Mouse (Mus musculus): ENCODE data around the gene Tmem203. TPM values are rescaled to one million over a fixed set of nuclear protein-coding genes. Genes with fewer than 3 reads are reported as not detected.

The Tmem203 gene
- total and polyA plus RNA-seq, 2 experiments = 14.5 to 43.7 TPM

DNA sequence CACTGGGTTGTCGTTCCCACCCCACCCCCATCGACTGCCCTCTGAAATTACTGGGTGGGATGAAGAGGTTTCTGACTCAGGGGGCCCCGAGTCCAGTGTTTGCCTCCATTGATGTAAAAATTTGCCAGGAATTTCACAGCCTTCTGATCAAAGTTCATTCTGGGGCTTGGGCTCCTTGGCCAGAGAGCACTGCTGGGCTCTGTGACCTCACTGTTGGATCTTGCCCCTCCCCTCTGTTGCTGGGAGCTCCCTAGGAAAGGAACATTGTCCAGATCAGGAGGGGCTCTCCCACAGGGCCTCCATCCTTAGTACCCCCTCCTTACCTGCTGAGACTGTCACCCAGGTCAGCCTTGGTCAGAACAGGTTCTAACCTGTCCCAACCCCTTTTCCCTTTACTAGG is 40.8 kb upstream of the Tmem203 start, which contains the start of gene Stpg3:
Stpg3 (minus strand) TSS at position 194 of the 400 bp plus-strand sequence.
- Histone ChIP-seq H3K27ac (replicated peaks; ENCODE audit: insufficient read depth, low read depth, low read length) (no peak within 1 kb of the TSS), H3K9ac (ENCODE audit: low read depth, low read length) (no peak within 1 kb of the TSS), H3K27me3 (ENCODE audit: control insufficient read depth, insufficient read depth, low read length) (no peaks in the 10 kb centered on the region), H3K36me3 (ENCODE audit: control insufficient read depth, insufficient read depth, low read length) (no peaks in the 10 kb centered on the region), H3K79me2 (ENCODE audit: control insufficient read depth, insufficient read depth, low read length) (peaks cover 16% of the 10 kb centered on the region; the same call in 1 of the 2 replicates), H3K4me3 (ENCODE audit: insufficient read depth, low read depth, low read length) (no peak within 1 kb of the TSS), H3K4me1 (ENCODE audit: control insufficient read depth, insufficient read depth, low read length) (peaks cover 10% of the 10 kb centered on the region)
- TF ChIP-seq CTCF (IDR thresholded peaks at IDR 0.05; ENCODE audit: low read depth, low read length) (no peak), POLR2A (IDR thresholded peaks at IDR 0.05; ENCODE audit: extremely low read depth, insufficient read depth, low read length) (no peak)
- 66% methylated on average over 3 of the region's 3 CpGs for WGBS
- DNase-seq (ENCODE audit: extremely low read depth, low read depth, low spot score) = no peak

GRCm38 (mm10) chr2:25217666-25218065 is 37.6 kb upstream of the Tmem203 start:
- DNase-seq (ENCODE audit: extremely low read depth, low read depth, low spot score) = no peak
- no peak for TF ChIP-seq CTCF (IDR thresholded peaks at IDR 0.05; ENCODE audit: low read depth, low read length)
- no peak for TF ChIP-seq POLR2A (IDR thresholded peaks at IDR 0.05; ENCODE audit: extremely low read depth, insufficient read depth, low read length)
- Histone ChIP-seq H3K27ac (replicated peaks; ENCODE audit: insufficient read depth, low read depth, low read length) (no peak overlapping the region), H3K4me1 (ENCODE audit: control insufficient read depth, insufficient read depth, low read length) (no peaks in the 10 kb centered on the region), H3K9ac (ENCODE audit: low read depth, low read length) (no peak overlapping the region), H3K79me2 (ENCODE audit: control insufficient read depth, insufficient read depth, low read length) (no peaks in the 10 kb centered on the region), H3K4me3 (ENCODE audit: insufficient read depth, low read depth, low read length) (no peak overlapping the region), H3K36me3 (ENCODE audit: control insufficient read depth, insufficient read depth, low read length) (no peaks in the 10 kb centered on the region; the same call in 1 of the 2 replicates), H3K27me3 (ENCODE audit: control insufficient read depth, insufficient read depth, low read length) (no peaks in the 10 kb centered on the region)
- WGBS = 70% methylated on average over 2 of the region's 2 CpGs

- no peak for DNase-seq (ENCODE audit: extremely low read depth, low read depth, low spot score)
- TF ChIP-seq CTCF (IDR thresholded peaks at IDR 0.05; ENCODE audit: low read depth, low read length) (no peak), POLR2A (IDR thresholded peaks at IDR 0.05; ENCODE audit: extremely low read depth, insufficient read depth, low read length) (no peak)
- H3K9ac ChIP-seq (ENCODE audit: low read depth, low read length) = no peak within 1 kb of the TSS
Observed at GRCm38 (mm10) chr2:25218445-25218844, 36.8 kb upstream of the Tmem203 start, which contains the start of gene Fam166a. Fam166a (plus strand) TSS chr2:25218745.

GRCm38 (mm10) chr2:25221331-25221772 is 33.9 kb upstream of the Tmem203 start:
- Histone ChIP-seq H3K79me2 (ENCODE audit: control insufficient read depth, insufficient read depth, low read length) (no peaks in the 10 kb centered on the region; the same call in 1 of the 2 replicates), H3K9ac (ENCODE audit: low read depth, low read length) (no peak overlapping the region), H3K4me3 (ENCODE audit: insufficient read depth, low read depth, low read length) (no peak overlapping the region), H3K27ac (replicated peaks; ENCODE audit: insufficient read depth, low read depth, low read length) (no peak overlapping the region), H3K4me1 (ENCODE audit: control insufficient read depth, insufficient read depth, low read length) (no peaks in the 10 kb centered on the region), H3K27me3 (ENCODE audit: control insufficient read depth, insufficient read depth, low read length) (no peaks in the 10 kb centered on the region), H3K36me3 (ENCODE audit: control insufficient read depth, insufficient read depth, low read length) (no peaks in the 10 kb centered on the region; the same call in 1 of the 2 replicates)
- TF ChIP-seq CTCF (IDR thresholded peaks at IDR 0.05; ENCODE audit: low read depth, low read length) (no peak), POLR2A (IDR thresholded peaks at IDR 0.05; ENCODE audit: extremely low read depth, insufficient read depth, low read length) (no peak)
- no peak for DNase-seq (ENCODE audit: extremely low read depth, low read depth, low spot score)
- WGBS = 78% methylated on average over 5 of the region's 5 CpGs

More at GRCm38 (mm10) chr2:25218445-25218844, 36.8 kb upstream of the Tmem203 start, which contains the start of gene Fam166a:
- H3K79me2 ChIP-seq (ENCODE audit: control insufficient read depth, insufficient read depth, low read length) = no peaks in the 10 kb centered on the region
- no peaks in the 10 kb centered on the region for H3K4me1 ChIP-seq (ENCODE audit: control insufficient read depth, insufficient read depth, low read length)
- no peak within 1 kb of the TSS for H3K27ac ChIP-seq (replicated peaks; ENCODE audit: insufficient read depth, low read depth, low read length)
- no peaks in the 10 kb centered on the region; the same call in 1 of the 2 replicates for H3K36me3 ChIP-seq (ENCODE audit: control insufficient read depth, insufficient read depth, low read length)
- no peaks in the 10 kb centered on the region for H3K27me3 ChIP-seq (ENCODE audit: control insufficient read depth, insufficient read depth, low read length)
- H3K4me3 ChIP-seq (ENCODE audit: insufficient read depth, low read depth, low read length) = no peak within 1 kb of the TSS

DNA sequence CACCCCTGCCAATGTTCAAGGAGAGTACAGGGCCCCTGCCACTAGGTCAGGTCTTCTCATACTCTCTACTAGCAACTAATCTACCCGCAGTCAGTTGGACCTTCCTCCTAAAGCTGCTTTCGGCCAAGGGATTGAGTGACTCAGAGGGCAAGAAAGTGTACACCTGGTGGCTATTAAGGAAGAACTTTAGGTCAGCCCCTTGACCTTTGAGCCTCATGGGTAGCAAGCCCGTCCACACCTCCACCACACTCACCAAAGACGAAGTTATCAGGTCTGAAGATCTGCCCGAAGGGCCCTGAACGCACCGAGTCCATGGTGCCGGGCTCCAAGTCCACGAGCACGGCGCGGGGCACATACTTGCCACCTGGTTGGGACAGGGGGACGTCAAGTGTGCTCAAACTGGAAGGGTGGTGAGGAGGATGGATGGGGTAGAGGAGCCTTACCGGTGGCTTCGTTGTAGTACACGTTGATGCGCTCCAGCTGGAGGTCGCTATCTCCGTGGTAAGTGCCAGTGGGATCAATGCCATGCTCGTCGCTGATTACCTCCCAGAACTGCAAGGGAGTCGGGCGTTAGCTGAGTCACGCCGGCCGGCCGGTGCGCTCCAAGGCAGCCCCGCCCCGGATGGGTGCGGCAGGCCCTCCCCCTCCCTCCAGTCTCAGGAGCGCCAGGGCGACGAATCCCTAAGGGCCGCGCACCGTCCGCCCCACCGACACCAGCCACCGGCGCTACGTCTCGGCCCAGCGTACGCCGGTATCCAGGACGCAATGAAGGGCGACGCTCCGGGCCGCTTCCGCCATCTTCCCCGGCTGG is 31.4 kb upstream of the Tmem203 start:
- H3K4me1 ChIP-seq (ENCODE audit: control insufficient read depth, insufficient read depth, low read length) = no peaks in the 10 kb centered on the region
- no peaks in the 10 kb centered on the region; the same call in 1 of the 2 replicates for H3K79me2 ChIP-seq (ENCODE audit: control insufficient read depth, insufficient read depth, low read length)
- H3K9ac ChIP-seq (ENCODE audit: low read depth, low read length) = peak overlapping the region; percentile 89
- TF ChIP-seq CTCF (IDR thresholded peaks at IDR 0.05; ENCODE audit: low read depth, low read length) (no peak), POLR2A (IDR thresholded peaks at IDR 0.05; ENCODE audit: extremely low read depth, insufficient read depth, low read length) (no peak)
- H3K27ac ChIP-seq (replicated peaks; ENCODE audit: insufficient read depth, low read depth, low read length) = peak overlapping the region; percentile 83
- H3K27me3 ChIP-seq (ENCODE audit: control insufficient read depth, insufficient read depth, low read length) = no peaks in the 10 kb centered on the region
- peak; percentile 67 for DNase-seq (ENCODE audit: extremely low read depth, low read depth, low spot score)
- WGBS = under 1% methylated on average over 51 of the region's 53 CpGs
- no peaks in the 10 kb centered on the region; the same call in 1 of the 2 replicates for H3K36me3 ChIP-seq (ENCODE audit: control insufficient read depth, insufficient read depth, low read length)
- peak overlapping the region; percentile 78 for H3K4me3 ChIP-seq (ENCODE audit: insufficient read depth, low read depth, low read length)

DNA sequence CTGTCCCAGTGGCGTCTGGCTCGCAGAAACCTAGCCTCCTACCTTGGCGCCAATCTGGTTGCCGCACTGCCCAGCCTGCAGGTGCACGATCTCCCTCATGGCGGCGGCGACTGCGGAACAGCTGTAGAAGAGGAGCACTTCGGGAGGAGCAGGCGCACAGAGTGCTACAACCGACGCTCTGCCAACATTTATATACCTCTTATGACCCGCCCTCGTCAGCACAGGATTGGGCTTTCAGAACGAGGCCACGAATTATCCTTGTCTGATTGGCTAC is 30.8 kb upstream of the Tmem203 start, which contains the start of gene Tubb4b:
Tubb4b (minus strand) TSS at position 211 of the 274 bp plus-strand sequence.
- H3K36me3 ChIP-seq (ENCODE audit: control insufficient read depth, insufficient read depth, low read length) = no peaks in the 10 kb centered on the region; the same call in 1 of the 2 replicates
- H3K79me2 ChIP-seq (ENCODE audit: control insufficient read depth, insufficient read depth, low read length) = no peaks in the 10 kb centered on the region; the same call in 1 of the 2 replicates
- H3K27ac ChIP-seq (replicated peaks; ENCODE audit: insufficient read depth, low read depth, low read length) = peak within 1 kb of the TSS; percentile 88
- WGBS = under 1% methylated on average over 17 of the region's 17 CpGs
- no peaks in the 10 kb centered on the region for H3K27me3 ChIP-seq (ENCODE audit: control insufficient read depth, insufficient read depth, low read length)
- no peaks in the 10 kb centered on the region for H3K4me1 ChIP-seq (ENCODE audit: control insufficient read depth, insufficient read depth, low read length)
- TF ChIP-seq POLR2A (IDR thresholded peaks at IDR 0.05; ENCODE audit: extremely low read depth, insufficient read depth, low read length) (peak; percentile 99), CTCF (IDR thresholded peaks at IDR 0.05; ENCODE audit: low read depth, low read length) (peak; percentile 34; the same call in 1 of the 2 replicates)
- H3K4me3 ChIP-seq (ENCODE audit: insufficient read depth, low read depth, low read length) = peak within 1 kb of the TSS; percentile 78
- DNase-seq (ENCODE audit: extremely low read depth, low read depth, low spot score) = no peak
- H3K9ac ChIP-seq (ENCODE audit: low read depth, low read length) = peak within 1 kb of the TSS; percentile 89
